Mouse (Mus musculus): ENCODE measurements around the gene Cer1. TPM values are rescaled to one million over a fixed set of nuclear protein-coding genes. Genes with fewer than 3 reads are reported as not detected.
A peak's percentile ranks its signal among the peaks of the same experiment; 100 is the strongest.

Cer1 gene
- polyA plus RNA-seq, 1 experiment from 2014 or later = not detected

DNA sequence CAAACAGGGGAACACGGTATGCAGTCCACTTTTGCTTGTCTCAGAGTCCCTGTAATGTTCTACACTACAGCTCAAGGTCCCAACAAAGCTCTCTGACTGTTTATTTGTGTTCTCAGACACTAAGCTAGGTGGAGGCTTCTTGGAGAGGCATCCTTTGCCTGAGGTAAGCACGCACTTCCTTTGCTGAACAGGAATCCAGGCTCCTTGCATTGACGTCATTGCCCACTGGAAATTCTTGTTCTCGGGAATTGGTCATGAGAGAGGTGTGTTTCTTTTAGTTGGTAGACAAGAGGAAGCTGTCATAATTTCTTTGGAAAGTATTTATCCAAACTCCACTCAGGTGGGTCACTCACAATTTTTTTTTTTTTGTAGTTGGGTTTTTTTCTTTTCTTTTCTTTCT lies 9.4 kb downstream of the Cer1 start:
- no peak for DNase-seq (ENCODE audit: low spot score)

DNA sequence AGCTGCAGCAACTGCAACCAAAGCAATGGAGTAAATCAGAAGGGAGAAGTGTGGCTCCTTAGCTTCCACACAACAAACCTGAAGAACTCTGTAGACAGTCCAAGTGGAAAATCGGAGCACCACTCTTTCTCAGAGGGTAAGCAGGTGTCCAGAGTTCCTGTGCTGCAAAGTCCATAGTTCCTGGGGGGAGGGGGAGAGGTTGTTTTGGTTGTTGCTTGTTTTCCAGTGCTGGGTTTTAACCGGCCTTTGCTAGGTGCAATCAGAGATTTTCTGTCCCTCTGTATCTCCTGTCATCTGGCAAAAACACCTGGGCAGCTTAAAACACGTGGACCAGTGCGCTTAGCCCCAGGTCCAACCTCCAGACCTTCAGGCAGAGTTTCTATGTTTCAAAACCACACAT lies 10.2 kb downstream of the Cer1 start:
- no peak for DNase-seq (ENCODE audit: low spot score)

DNA sequence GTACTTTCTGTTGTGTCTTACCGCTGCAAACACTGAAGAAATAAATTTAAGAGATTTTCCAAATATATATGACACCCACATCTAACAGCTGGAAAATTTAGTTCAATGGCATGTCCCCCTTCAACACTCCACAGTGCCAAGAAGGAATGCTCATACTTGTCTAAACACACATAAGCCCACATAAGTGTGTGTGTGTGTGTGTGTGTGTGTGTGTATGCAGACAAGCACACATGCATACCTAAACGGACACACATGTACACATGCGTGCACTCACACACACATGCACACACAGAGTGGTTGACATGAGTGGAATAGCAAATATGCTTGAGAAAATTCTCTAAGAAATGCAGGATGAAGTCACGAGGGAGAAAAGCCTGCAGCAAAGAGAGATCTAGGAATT lies 12.4 kb downstream of the Cer1 start:
- DNase-seq (ENCODE audit: low spot score) = no peak

DNA sequence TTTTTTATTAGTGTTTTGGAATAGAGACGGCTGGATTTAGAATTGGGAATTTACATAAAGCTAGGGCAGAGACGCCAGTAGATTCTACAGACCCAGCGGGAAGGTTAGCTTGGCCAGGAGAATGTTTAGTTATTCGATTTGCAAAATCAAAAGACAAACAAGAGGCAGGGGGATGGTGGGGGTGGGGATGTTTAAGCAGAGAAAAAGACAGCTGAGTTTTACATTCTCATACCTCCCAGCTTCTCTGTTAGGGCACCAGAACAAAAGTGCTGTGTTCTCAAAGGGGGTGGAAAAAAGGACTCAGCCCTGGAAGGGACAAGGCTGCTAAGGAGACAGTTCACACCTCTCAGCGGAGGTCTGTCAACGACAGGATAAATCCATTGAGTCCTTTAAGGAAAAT lies 12.8 kb downstream of the Cer1 start:
- no peak for DNase-seq (ENCODE audit: low spot score)

DNA sequence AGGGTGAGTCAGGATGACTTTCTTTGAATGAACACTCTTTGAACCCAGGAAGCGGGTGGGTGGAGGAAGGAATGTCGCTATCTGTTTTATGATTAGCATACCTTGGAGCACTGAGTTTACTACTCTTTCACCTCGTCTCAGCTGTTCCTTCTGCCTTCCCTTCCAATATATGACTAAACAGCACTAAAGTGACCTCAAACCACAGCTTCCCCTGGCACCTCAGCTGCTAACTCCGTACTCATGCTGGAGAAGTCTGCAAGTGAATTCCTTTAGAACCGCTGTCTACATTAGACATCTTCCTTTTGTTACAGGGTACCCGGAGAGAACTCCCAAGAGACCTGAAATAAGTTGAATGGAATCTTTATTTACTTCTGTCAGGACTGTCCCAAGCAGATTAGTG lies 14.0 kb downstream of the Cer1 start:
- DNase-seq (ENCODE audit: low spot score) = no peak

DNA sequence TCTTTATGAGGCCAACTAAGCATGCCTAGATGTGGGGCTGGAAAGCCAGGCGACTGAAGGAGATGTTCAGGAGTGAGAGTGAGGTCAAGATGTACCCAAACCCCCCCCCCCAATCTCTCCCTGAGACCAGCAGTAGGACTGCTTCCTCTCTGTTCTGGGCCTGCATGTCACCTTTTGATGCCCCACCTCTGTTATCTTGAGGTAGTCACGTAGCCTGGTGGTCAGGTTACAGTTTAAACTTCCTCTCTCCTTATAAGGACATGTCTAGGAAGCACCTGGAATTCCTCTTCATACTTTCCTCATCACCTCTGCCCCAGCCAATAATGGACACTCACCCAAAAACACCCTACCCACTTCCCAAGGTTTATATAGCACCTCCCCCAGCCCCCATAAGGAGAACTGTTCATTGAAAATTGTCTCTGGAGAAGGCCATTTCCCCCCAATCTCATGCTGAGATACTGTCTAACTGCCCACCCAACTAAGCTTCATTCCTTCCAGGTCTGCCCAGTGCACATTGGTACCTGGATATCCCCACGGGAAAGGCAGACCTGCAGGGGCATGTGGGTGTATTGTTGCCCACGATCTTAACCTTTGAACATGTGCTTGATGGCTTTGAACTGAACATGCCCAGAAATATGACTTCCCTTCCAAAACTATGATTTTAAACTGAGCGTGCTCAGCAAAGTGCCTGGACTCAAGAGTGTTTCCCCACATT lies 17.1 kb downstream of the Cer1 start:
- DNase-seq (ENCODE audit: low spot score) = no peak

DNA sequence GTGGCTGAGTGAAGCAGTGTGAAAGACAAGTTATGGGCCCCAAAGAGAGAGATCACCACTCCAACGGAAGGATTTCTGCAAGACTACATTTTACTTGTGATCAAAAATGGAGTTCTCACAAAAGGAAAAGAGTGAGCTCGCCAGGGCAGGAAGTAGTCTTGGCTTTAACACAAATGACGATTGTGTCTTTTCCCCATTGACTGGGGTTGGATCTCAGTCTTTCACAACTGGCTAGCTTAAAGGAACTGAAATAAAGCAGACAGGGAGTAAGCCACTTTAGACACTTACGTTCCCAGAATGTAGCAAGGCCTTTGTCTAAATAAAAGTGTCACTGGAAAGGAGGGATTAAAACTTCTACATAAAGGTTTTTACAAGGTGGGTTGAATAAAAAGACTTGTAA lies 17.8 kb downstream of the Cer1 start:
- DNase-seq (ENCODE audit: low spot score) = no peak

DNA sequence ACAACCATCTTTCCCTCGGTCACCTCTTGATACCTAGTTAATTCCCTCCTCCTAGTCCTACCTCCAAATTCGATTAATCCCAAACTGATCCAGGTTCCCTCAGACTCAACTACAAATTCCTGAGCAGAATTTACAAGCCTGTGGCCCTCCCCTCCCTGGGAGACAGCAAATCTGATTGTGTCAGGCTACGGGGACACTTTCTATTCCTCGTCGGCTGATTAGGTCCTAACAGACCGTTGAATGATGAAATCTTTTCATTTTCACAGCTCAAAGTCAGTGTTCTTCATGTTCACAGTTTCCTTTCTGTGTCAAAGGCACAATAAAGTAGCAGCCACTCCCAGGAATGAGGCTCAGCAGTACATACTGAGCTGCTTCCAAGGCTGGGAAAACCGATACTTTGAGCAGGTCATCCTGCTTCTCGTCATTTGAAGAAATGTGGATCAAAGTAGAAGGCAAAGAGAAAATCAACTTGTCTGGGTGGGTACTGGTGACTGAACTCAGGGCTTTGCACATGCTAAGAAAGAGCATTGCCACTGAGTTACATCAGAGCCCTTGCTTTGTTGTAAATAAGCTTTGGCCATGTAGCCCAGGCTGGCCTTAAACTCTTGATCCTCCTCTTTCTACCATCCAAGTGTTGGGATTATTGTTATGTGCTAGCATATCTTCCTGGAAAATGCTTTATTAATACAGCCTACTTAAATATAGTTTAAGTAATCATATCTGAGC lies 19.8 kb downstream of the Cer1 start:
- DNase-seq (ENCODE audit: low spot score) = no peak

DNA sequence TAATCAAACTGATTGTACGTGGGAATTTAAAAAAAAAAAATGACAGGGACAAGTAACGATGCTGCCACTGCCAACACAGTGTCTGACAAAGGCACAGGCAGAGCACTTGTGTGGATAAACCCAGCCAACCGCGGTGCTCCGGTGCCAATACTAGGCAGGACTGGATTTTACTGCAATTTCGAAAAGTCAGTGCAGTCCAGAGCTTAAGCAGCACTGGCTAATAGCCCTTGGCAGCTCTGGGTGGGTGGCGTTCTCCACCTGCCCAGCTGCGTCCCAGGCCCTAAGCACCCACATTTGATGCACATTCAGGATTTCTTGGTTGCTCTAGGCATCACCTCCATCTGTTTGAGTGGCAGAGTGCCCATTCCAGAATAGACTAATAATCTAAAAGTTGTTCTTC lies 21.6 kb downstream of the Cer1 start:
- DNase-seq (ENCODE audit: low spot score) = no peak

DNA sequence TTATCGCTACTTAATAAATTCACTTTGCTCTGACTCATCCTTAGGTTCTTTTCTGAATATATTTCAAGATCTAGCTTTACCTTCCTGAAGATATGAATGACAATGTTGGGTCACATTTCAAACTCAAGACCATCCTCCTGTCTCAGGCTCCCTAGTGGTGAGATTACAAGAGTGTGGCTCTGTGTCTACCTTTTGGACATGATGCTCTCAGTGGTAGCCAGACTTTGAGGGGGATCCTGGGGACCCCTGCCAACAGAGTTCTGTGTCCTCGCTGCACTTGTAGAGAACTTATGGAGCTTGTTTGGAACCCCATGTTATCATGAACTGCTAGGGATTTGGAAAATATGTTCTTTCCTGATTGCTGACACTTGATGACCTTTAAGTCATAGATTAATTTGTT lies 23.5 kb downstream of the Cer1 start:
- DNase-seq (ENCODE audit: low spot score) = no peak

DNA sequence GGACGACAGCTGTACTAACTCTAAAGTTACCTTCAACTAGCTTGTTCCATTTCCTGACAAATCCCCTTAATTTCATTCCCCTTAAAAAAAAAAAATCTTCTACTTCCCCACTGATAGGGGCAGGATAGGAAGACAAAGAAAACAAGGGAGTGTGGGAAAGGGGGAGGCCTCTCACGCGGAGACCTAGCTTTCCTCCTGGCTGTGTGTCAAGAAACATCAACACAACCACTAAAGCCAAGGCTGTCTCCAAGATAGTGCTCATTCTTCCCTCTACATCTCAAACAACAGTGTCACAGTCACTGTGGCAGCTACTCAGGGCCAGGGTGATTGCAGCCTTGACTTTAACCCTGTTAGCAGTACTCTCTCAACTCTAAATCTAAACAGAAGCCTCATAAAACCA lies 24.4 kb downstream of the Cer1 start:
- DNase-seq (ENCODE audit: low spot score) = no peak

DNA sequence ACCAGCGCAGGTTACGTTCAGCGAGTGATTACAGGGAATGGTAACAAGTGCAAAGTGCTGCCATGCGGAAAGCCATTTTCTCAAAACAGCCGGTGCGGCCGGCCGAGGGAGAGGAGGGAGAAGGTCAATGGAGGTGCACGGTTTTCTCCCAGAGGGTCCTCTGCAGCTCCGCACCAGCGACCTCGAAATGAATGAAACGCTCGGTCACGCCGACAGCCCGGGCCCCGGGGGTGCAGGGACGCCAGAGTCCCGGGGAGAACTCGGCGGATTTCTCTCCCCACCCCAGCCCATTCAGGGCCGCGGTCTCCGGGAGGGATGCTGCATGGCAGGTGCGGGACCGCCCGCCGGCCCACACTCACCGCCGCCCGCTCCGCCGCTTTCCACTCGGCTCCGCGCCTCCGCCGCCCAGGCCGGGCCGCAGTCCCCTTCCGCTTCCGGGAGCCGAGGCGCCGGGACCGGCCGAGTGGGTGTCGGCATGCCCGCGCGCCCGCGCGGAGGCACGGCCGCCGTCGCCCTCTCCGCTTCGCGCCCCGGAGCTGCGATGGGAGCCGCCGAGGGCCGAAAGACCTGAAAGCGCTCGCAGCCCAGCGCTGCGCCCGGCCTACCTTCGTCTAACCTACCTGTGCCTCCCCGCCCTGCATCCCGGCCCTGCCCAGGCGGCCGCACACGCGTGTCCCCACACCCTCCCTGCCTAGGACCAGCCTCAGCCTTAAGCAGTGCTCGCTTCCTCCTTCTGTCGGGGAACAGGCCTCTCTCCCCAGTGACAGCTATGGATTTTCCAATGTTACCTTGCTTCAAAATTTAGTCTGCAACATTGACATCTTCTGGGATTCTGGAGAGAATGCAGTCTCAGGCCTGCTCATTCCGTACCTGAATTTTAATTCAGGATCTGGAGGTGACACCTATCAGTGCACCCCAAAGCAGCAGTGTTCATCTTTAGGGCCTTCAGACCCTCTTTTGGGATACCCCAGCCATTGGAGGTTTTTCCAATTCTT lies 25.5 kb downstream of the Cer1 start, which contains the start of gene Zdhhc21:
Gene Zdhhc21, minus strand, starts transcription at position 828 of the 995 bp plus-strand sequence.
- DNase-seq (ENCODE audit: low spot score) = peak; percentile 70

DNA sequence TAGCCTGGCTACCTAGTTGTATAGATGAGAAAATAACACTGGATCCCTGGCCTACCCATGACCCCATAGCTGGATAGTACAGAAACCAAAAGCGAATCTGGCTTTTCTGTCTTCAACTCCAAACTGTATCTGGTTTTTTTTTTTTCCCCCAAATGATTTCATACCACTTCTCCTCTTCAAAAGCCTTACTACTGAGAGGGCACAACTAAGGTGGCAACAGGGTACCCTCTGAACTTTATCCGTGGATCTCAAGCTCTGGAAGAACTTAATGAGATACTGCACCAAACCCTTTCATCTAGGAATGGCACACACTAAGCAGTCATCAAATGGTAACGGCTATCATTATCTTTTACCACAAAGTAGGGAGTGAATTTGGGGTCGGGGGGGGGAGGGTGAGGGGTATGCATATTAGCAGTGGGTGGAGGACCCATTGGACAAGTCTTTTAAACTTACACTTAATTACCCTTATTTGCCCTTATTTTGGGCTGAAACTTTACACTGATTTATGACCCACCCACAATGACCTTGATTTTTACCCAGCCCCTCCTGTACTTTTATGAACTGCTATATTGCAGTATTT lies 26.4 kb downstream of the Cer1 start:
- peak; percentile 5 for DNase-seq (ENCODE audit: low spot score)

DNA sequence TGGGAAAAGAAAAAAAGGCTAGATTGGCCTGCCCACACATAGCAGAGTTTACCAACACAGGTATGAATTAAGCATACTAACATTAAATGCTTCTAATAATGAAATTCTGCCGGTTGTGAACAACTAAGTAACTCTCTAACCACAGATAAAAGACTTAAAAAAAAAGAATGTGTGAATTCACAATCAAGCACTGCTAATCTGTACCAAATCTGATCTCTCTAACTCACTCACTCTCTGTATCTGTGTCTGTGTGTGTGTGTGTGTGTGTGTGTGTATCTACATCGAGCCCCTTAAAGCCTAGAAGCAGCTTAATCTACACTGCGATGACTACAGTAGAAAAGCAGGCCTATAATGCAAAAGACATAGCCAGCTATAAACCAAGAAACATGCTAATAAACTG lies 28.0 kb downstream of the Cer1 start:
- no peak for DNase-seq (ENCODE audit: low spot score)

DNA sequence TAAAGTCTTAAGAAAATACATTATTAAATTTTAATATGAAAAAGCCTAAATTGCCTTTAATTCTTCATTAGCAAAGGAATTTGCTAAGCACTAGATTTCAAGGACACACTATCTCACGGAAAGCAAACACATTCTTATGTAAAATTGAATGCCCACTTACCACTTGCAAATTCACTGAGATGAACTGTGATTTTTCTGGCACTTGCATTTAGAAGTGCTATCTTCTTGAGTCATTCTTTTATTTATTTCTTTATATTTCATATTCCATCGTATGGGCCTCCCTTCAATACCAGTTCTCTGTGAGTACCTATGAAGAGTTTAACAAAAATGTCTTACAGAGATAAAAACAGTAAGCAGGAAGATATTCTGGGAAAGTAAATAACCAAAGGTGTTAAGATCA lies 31.1 kb downstream of the Cer1 start:
- no peak for DNase-seq (ENCODE audit: low spot score)

DNA sequence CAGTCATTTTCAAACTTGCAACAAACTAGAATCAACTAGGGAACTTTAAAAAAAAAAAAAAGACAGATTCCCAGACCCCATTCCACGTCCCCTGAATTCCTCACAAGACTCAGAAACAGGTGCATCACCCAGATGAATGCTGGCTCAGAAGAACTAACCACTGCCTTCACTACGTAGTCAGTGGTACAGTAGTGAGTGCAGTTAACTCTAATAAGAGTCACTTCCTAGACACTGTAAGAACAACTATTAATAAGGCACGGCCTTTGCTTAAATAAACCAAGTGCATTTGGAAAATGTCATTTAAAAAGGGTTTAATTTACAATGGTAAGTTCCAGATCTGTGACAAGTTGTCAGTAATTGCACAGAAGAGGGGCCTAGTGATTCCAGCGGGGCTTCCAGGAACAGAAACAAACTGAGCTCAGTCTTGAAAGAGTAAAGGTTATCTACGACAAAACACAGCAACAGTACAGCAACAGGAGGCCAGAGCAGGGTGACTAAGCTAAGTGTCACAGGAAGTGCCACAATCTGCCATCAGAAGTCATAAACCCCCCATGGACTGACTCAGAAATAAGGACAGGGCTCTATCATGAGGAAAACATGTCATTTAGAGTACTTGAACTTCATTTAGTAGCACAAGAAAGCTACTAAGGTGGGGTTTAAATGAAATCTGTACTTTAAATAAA lies 36.3 kb downstream of the Cer1 start:
- peak; percentile 7 for DNase-seq (ENCODE audit: low spot score)

DNA sequence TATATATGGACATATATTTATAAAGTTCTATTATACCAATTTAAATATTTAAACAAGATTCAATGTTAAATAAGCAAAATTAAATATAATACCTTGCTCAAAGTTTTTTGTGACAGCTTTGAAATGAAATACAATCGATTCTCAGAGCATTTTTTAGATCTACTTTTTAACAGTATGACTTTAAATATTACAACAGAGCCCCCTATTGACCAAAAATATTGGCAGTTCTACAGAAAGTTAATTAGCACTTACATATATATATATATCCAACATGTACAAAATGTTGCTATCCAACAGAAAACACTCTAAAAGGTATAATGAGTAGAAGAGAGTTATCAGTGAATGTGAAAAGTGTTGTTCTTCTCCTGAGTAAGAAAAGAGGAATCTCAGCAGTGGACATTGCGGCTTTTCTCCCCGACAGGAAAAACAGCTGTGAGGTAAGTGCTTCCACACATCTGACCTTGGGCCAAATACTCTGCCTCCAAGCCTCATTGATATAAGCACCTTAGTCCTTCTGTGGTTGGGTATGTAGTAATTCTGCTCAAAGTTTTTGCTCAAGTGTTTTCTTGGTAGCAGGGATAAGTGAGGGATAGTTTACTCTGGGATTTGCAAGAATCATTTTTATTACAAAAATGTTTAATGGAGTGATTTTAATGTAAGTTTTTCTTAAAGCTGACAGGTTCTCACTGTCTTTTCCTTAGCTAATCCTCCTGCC lies 47.3 kb downstream of the Cer1 start:
- no peak for DNase-seq (ENCODE audit: low spot score)

All from thymus, postnatal 0 days (tissue).